Mouse (Mus musculus): ENCODE data around the gene Sptbn4. TPM values are rescaled to one million over a fixed set of nuclear protein-coding genes. Genes with fewer than 3 reads are reported as not detected.
A peak's percentile ranks its signal among the peaks of the same experiment; 100 is the strongest.

Gene Sptbn4
- polyA plus RNA-seq, 1 experiment from 2014 or later, result 0.11 TPM

- ATAC-seq (replicated peaks; ENCODE audit: insufficient number of reproducible peaks, insufficient read depth, low FRiP score, low read depth), result no peak
- H3K4me3 ChIP-seq, result peak within 1 kb of the TSS; percentile 45
- H3K4me1 ChIP-seq (replicated peaks), result peaks cover 51% of the 10 kb centered on the region
- WGBS, result 1% methylated on average over 36 of the region's 36 CpGs
- H3K27me3 ChIP-seq, result peaks cover 76% of the 10 kb centered on the region
- H3K36me3 ChIP-seq, result no peaks in the 10 kb centered on the region
- no peaks in the 10 kb centered on the region for H3K9me3 ChIP-seq (replicated peaks)
- peak within 1 kb of the TSS; percentile 46 for H3K9ac ChIP-seq
- peak within 1 kb of the TSS; percentile 68 for H3K4me2 ChIP-seq
- H3K27ac ChIP-seq, result no peak within 1 kb of the TSS
Observed at GRCm38 (mm10) chr7:27337175-27337853, 110.2 kb downstream of the Sptbn4 start, which contains the start of gene Ltbp4. Gene Ltbp4, minus strand, starts transcription at chr7:27337692.

GRCm38 (mm10) chr7:27335928-27336823 is 111.3 kb downstream of the Sptbn4 start:
- H3K27me3 ChIP-seq, result peaks cover 80% of the 10 kb centered on the region
- H3K4me1 ChIP-seq (replicated peaks), result peaks cover 63% of the 10 kb centered on the region
- peak overlapping the region; percentile 68 for H3K4me2 ChIP-seq
- peak overlapping the region; percentile 39; the same call in 1 of the 2 replicates for H3K27ac ChIP-seq
- peak; percentile 64 for ATAC-seq (replicated peaks; ENCODE audit: insufficient number of reproducible peaks, insufficient read depth, low FRiP score, low read depth)
- H3K36me3 ChIP-seq, result no peaks in the 10 kb centered on the region
- peak overlapping the region; percentile 12 for H3K9ac ChIP-seq
- H3K9me3 ChIP-seq (replicated peaks), result no peaks in the 10 kb centered on the region
- under 1% methylated on average over 47 of the region's 47 CpGs for WGBS
- H3K4me3 ChIP-seq, result peak overlapping the region; percentile 45

GRCm38 (mm10) chr7:27335011-27335720 is 112.3 kb downstream of the Sptbn4 start:
- peak overlapping the region; percentile 64; the same call in 1 of the 2 replicates for H3K4me3 ChIP-seq
- no peak overlapping the region for H3K9ac ChIP-seq
- H3K4me1 ChIP-seq (replicated peaks), result peaks cover 72% of the 10 kb centered on the region
- WGBS, result 48% methylated on average over 15 of the region's 15 CpGs
- peak overlapping the region; percentile 89 for H3K27ac ChIP-seq
- peak overlapping the region; percentile 91; the same call in 1 of the 2 replicates for H3K4me2 ChIP-seq
- ATAC-seq (replicated peaks; ENCODE audit: insufficient number of reproducible peaks, insufficient read depth, low FRiP score, low read depth), result no peak
- H3K9me3 ChIP-seq (replicated peaks), result no peaks in the 10 kb centered on the region
- H3K27me3 ChIP-seq, result peaks cover 89% of the 10 kb centered on the region
- no peaks in the 10 kb centered on the region for H3K36me3 ChIP-seq

- Histone ChIP-seq H3K4me3 (peak overlapping the region; percentile 64), H3K9me3 (replicated peaks) (no peaks in the 10 kb centered on the region), H3K9ac (peak overlapping the region; percentile 32; the same call in 1 of the 2 replicates), H3K4me1 (replicated peaks) (peaks cover 75% of the 10 kb centered on the region), H3K27me3 (peaks cover 89% of the 10 kb centered on the region), H3K27ac (peak overlapping the region; percentile 89), H3K4me2 (peak overlapping the region; percentile 91), H3K36me3 (no peaks in the 10 kb centered on the region)
- WGBS, result 3% methylated on average over 32 of the region's 32 CpGs
- peak; percentile 20 for ATAC-seq (replicated peaks; ENCODE audit: insufficient number of reproducible peaks, insufficient read depth, low FRiP score, low read depth)
Observed at GRCm38 (mm10) chr7:27334405-27334911, 113.0 kb downstream of the Sptbn4 start.

- H3K4me1 ChIP-seq (replicated peaks), result peaks cover 83% of the 10 kb centered on the region
- no peaks in the 10 kb centered on the region for H3K36me3 ChIP-seq
Observed at GRCm38 (mm10) chr7:27333316-27333941, 114.1 kb downstream of the Sptbn4 start.

GRCm38 (mm10) chr7:27332353-27333199 is 114.9 kb downstream of the Sptbn4 start:
- 2% methylated on average over 30 of the region's 39 CpGs for WGBS
- H3K4me1 ChIP-seq (replicated peaks), result peaks cover 80% of the 10 kb centered on the region
- peaks cover 89% of the 10 kb centered on the region for H3K27me3 ChIP-seq
- peak overlapping the region; percentile 91 for H3K4me2 ChIP-seq
- H3K9me3 ChIP-seq (replicated peaks), result no peaks in the 10 kb centered on the region
- H3K4me3 ChIP-seq, result peak overlapping the region; percentile 64
- ATAC-seq (replicated peaks; ENCODE audit: insufficient number of reproducible peaks, insufficient read depth, low FRiP score, low read depth), result no peak
- H3K9ac ChIP-seq, result peak overlapping the region; percentile 75
- peak overlapping the region; percentile 89 for H3K27ac ChIP-seq
- no peaks in the 10 kb centered on the region for H3K36me3 ChIP-seq

More at GRCm38 (mm10) chr7:27333316-27333941, 114.1 kb downstream of the Sptbn4 start:
- no peak for ATAC-seq (replicated peaks; ENCODE audit: insufficient number of reproducible peaks, insufficient read depth, low FRiP score, low read depth)
- WGBS, result under 1% methylated on average over 39 of the region's 77 CpGs
- H3K4me3 ChIP-seq, result peak overlapping the region; percentile 64
- peaks cover 89% of the 10 kb centered on the region for H3K27me3 ChIP-seq
- H3K9me3 ChIP-seq (replicated peaks), result no peaks in the 10 kb centered on the region
- H3K4me2 ChIP-seq, result peak overlapping the region; percentile 91
- peak overlapping the region; percentile 75 for H3K9ac ChIP-seq
- H3K27ac ChIP-seq, result peak overlapping the region; percentile 89

- Histone ChIP-seq H3K4me1 (replicated peaks) (peaks cover 73% of the 10 kb centered on the region), H3K9me3 (replicated peaks) (no peaks in the 10 kb centered on the region), H3K9ac (peak overlapping the region; percentile 75; the same call in 1 of the 2 replicates), H3K4me2 (peak overlapping the region; percentile 91), H3K27me3 (peaks cover 89% of the 10 kb centered on the region), H3K27ac (peak overlapping the region; percentile 89), H3K36me3 (no peaks in the 10 kb centered on the region), H3K4me3 (peak overlapping the region; percentile 64)
- 3% methylated on average over 8 of the region's 8 CpGs for WGBS
- no peak for ATAC-seq (replicated peaks; ENCODE audit: insufficient number of reproducible peaks, insufficient read depth, low FRiP score, low read depth)
Observed at GRCm38 (mm10) chr7:27331854-27332253, 115.6 kb downstream of the Sptbn4 start.

GRCm38 (mm10) chr7:27331541-27331851 is 116.0 kb downstream of the Sptbn4 start:
- H3K27me3 ChIP-seq, result peaks cover 89% of the 10 kb centered on the region
- H3K4me3 ChIP-seq, result peak overlapping the region; percentile 64
- H3K4me2 ChIP-seq, result peak overlapping the region; percentile 91
- ATAC-seq (replicated peaks; ENCODE audit: insufficient number of reproducible peaks, insufficient read depth, low FRiP score, low read depth), result no peak
- 1% methylated on average over 8 of the region's 8 CpGs for WGBS
- H3K4me1 ChIP-seq (replicated peaks), result peaks cover 71% of the 10 kb centered on the region
- peak overlapping the region; percentile 89 for H3K27ac ChIP-seq
- H3K36me3 ChIP-seq, result no peaks in the 10 kb centered on the region
- peak overlapping the region; percentile 43 for H3K9ac ChIP-seq
- H3K9me3 ChIP-seq (replicated peaks), result no peaks in the 10 kb centered on the region

- Histone ChIP-seq H3K27me3 (peaks cover 89% of the 10 kb centered on the region), H3K27ac (peak overlapping the region; percentile 89), H3K9ac (peak overlapping the region; percentile 43), H3K9me3 (replicated peaks) (no peaks in the 10 kb centered on the region), H3K36me3 (no peaks in the 10 kb centered on the region), H3K4me1 (replicated peaks) (peaks cover 71% of the 10 kb centered on the region), H3K4me2 (peak overlapping the region; percentile 91), H3K4me3 (peak overlapping the region; percentile 64)
- ATAC-seq (replicated peaks; ENCODE audit: insufficient number of reproducible peaks, insufficient read depth, low FRiP score, low read depth), result peak; percentile 44
- WGBS, result 2% methylated on average over 39 of the region's 39 CpGs
Observed at GRCm38 (mm10) chr7:27330709-27331540, 116.6 kb downstream of the Sptbn4 start.

Measured in heart, embryonic 15.5 days (tissue).